Mouse (Mus musculus) ovary, postnatal 10 days (tissue): Measurements from ENCODE around the gene Nptx1.

Experiments
- DNase-seq: peaks from one replicate; pipeline ENCODE4 v3.0.0; 2022; ENCODE audit warnings: low spot score

The Nptx1 gene

GRCm38 (mm10) chr11:119547183-119547921 lies at the start of gene Nptx1:
Gene Nptx1, minus strand, starts transcription at chr11:119547753.
- no peak for DNase-seq

- no peak for DNase-seq
Observed at GRCm38 (mm10) chr11:119593966-119594365, 46.4 kb upstream of the Nptx1 start.

GRCm38 (mm10) chr11:119589242-119589641 lies 41.7 kb upstream of the Nptx1 start:
- DNase-seq: no peak

- no peak for DNase-seq
Observed at GRCm38 (mm10) chr11:119587112-119587511, 39.6 kb upstream of the Nptx1 start.

GRCm38 (mm10) chr11:119586511-119586910 lies 39.0 kb upstream of the Nptx1 start:
- no peak for DNase-seq

GRCm38 (mm10) chr11:119577721-119578120 lies 30.2 kb upstream of the Nptx1 start:
- no peak for DNase-seq

GRCm38 (mm10) chr11:119576855-119577254 lies 29.3 kb upstream of the Nptx1 start:
- no peak for DNase-seq

GRCm38 (mm10) chr11:119572316-119573010 lies 24.9 kb upstream of the Nptx1 start:
- DNase-seq: no peak

GRCm38 (mm10) chr11:119566188-119566587 lies 18.6 kb upstream of the Nptx1 start:
- no peak for DNase-seq

GRCm38 (mm10) chr11:119565684-119566083 lies 18.1 kb upstream of the Nptx1 start:
- DNase-seq: no peak

- DNase-seq: no peak
Observed at GRCm38 (mm10) chr11:119565021-119565420, 17.5 kb upstream of the Nptx1 start.

GRCm38 (mm10) chr11:119564383-119564782 lies 16.8 kb upstream of the Nptx1 start:
- no peak for DNase-seq

GRCm38 (mm10) chr11:119563166-119563565 lies 15.6 kb upstream of the Nptx1 start:
- DNase-seq: no peak

GRCm38 (mm10) chr11:119562286-119562685 lies 14.7 kb upstream of the Nptx1 start:
- DNase-seq: no peak

GRCm38 (mm10) chr11:119558870-119559610 lies 11.5 kb upstream of the Nptx1 start:
- no peak for DNase-seq

GRCm38 (mm10) chr11:119557940-119558869 lies 10.7 kb upstream of the Nptx1 start:
- no peak for DNase-seq

- DNase-seq: no peak
Observed at GRCm38 (mm10) chr11:119555170-119555569, 7.6 kb upstream of the Nptx1 start.

- no peak for DNase-seq
Observed at GRCm38 (mm10) chr11:119554706-119555105, 7.2 kb upstream of the Nptx1 start.

GRCm38 (mm10) chr11:119552902-119553802 lies 5.6 kb upstream of the Nptx1 start:
- no peak for DNase-seq

- DNase-seq: no peak
Observed at GRCm38 (mm10) chr11:119552301-119552700, 4.7 kb upstream of the Nptx1 start.

- DNase-seq: no peak
Observed at GRCm38 (mm10) chr11:119551468-119551867, 3.9 kb upstream of the Nptx1 start.
